Mouse (Mus musculus) cerebellum, postnatal 10 days (tissue): ENCODE measurements around the gene Kdm2a.

Source experiments
- DNase-seq, 2 experiments: peaks; one replicate each; pipeline ENCODE4 v3.0.0; 2021; ENCODE audit warnings: mixed read lengths in 2 of 2

Gene Kdm2a

DNA sequence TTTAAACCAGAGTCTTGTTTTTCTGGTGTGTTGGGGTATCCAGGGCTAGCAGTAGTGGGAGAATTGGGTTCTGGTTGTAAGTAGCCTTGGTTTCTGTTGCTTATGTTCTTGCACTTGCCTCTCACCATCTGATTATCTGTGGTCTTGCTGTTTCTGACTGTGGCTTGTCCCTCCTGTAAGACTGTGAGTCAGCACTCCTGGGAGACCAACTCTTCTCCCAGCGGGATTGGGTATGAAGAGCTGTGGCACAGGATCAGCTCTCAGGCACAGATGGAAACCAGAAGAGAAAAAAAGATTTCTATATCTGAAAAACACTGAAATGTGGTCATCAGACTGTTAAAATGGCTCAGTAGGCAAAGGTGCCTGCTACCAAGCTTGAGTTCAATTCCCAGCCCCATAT, 16.5 kb upstream of the Kdm2a start:
- DNase-seq = no peak

DNA sequence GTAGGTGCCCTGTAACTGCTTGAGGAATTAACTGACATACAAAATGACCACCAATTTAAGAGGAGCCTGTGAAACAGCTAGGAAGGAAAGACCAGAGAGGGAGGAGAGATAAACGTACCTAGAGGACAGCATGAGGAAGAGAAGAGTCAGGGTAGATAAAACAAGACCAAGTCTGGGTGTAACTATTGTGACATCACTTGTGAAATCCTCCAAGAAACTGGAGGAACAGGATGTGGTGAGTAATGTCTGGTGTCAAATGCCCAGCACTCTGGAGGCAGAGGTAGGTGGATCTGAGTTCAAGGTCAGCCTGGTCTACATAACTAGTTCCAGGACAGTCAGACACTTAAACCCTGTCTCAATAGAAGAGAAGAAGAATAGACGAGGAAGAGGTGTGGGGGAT, 11.0 kb upstream of the Kdm2a start:
- DNase-seq = no peak

DNA sequence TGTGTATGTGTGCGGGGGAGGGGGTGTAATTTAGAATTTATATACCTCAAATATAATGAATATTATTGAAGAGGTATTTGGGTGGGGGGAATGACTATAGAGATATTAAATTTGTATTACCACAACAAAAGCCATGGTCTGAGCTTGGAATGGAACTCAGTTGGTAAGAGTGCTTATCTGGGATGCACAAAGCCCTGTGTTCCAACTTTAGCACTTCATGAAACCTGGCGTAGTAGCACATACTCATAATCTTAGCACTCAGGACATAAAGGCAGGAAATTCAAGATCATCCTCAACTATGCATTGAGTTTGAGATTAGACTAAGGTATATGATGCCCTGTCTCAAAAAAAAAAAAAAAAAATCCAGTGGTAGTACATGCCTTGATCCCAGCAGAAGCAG, 6.8 kb upstream of the Kdm2a start:
- DNase-seq = no peak

DNA sequence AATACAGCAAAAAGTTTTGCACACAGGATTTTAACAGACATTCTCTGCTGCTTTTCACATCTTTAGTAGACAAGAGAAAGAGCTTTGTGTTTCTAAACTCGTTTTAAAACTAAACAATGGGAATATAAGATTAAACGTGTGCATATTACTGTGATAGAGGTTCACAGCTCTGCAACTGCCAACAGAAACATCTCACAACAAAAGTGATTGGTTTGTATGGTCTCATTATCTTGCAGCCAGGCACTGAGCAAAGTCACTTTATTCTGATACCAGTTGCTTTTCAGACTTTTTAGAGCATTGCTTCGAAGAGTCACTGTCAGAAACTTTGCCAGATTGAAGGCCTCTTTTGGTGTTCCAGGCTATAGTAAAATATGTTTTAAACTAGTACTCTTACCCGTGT, 874 bp upstream of the Kdm2a start:
- no peak for DNase-seq

DNA sequence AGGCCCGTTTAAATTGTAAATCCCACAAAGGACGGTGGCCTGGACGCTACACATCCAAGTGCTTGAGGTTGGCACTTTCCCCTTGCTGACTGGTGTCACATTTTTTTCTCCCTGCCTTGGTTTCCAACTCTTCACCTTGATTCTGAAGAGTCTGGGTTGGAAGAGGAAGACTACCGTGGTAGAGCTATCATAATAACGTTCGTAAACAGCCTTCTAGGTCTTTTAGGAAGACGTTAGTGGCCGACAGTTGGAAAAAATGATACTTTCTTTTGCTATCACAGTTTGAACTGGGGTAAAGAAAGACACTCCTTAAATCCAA, 504 bp upstream of the Kdm2a start:
- DNase-seq = no peak

DNA sequence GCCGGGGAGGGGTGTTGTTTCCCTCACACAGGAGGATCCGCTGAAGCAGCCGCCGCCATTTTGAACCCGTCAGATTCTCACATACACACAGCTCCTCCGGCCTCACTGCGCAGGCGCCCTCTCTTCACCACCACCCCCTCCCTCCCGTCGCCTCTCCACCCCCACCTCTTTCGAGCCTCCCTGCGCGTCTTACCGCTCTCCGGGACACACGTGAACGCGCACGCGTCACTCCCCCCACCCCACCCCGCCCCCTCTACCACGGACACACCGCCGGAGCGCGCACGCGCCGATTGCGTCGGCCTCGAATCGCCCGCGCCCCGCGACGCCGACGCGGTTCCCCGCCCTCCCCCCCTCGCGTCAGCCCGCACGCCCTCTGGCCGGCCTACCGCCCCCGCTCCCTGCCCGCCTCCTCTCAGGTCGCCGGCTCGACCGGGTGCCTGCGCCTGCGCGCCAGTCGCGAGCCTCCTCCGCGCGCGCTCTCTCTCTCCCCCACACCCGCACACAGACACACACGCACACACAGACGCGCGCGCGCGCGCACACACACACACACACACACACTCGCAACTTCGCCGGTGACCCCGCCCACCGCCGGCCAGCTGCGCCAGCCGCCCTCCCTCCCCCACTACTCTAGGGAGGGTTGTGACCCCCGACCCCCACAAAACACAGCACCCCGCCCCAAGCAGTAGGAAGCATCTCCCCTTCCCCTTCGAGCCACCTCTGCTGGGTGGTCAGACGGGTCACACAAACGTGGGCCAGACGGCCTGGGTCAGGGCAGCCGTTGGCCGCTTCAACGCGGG, 887 bp downstream of the Kdm2a start:
- peak; percentile 98 to 99 for DNase-seq

DNA sequence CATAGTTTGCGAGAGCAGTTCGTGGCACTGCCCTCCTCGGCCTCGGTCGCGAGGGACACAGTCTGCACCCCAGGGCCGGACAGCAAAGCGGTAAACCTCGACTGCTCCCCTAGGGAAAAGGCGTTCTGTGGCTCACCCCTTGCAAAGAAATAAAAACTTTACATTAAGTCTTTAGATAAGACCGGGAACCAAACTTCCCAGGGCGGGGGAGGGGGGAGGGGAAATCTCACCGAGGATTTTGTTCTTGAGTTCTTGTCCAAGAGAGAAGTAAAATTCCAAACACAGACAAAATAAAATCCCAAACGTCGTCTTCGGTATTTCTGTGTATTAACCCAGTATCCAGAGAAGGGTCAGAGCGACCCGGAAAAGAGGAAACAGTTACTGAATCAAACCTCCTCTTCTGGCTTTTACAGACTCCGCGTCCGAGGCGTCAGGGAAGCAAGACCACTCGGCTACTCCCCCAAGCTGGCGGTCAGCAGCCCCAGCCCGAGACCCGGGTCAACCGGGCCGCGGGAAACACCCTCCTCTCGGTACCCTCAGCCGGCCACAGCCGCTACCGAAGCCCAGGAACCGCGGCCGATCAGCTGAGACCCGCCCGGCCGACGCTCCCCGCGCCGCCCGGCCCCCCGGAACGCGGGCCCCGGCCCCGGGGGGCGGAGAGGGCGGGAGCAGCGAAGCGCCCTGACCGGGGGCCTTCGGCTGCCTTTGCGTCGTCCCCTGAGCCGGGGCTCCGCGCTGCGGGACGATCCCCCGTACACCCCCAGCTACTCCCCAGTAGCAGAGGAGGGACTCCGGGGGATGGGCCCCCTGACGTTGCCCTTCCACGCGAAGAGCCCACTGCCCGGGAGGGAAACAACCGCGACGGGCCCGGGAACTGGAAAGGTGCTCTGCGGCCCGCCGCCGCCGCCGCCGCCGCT, 1.7 kb downstream of the Kdm2a start:
- peak; percentile 59 to 67 for DNase-seq

DNA sequence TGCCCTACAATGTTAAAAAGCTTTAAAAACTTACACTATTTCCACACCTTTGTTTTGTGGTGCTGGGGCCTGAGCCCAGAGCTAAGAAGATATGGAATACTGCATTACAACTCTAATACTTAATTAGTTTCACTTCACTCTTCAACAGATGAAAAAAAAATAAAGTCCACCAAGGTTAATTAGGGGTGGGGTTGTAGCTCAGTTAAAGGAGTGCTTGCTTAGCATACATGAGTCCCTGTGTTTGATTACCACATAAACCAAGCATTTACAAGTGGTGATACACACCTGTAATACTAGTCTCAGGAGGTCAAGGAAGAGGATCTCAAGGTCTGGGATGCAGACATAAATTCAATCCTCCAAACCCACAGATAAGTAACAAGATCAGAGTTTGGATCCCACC, 10.8 kb downstream of the Kdm2a start:
- no peak for DNase-seq

DNA sequence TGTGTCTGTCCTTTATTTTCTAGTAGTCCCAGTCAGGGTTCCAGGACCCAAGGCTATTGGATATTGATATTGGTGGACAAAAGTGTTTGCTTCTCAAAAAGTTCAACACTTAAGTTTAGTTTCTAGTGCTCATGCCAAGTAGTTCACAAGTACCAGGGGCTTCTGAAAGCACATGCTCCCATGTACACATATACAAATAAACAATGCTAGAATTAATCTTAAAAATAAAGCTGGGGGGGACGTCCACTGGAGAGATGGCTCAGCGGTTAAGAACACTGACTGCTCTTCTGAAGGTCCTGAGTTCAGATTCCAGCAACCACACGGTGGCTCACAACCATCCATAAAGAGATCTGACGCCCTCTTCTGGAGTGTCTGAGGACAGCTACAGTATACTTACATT, 13.1 kb downstream of the Kdm2a start:
- DNase-seq = no peak

DNA sequence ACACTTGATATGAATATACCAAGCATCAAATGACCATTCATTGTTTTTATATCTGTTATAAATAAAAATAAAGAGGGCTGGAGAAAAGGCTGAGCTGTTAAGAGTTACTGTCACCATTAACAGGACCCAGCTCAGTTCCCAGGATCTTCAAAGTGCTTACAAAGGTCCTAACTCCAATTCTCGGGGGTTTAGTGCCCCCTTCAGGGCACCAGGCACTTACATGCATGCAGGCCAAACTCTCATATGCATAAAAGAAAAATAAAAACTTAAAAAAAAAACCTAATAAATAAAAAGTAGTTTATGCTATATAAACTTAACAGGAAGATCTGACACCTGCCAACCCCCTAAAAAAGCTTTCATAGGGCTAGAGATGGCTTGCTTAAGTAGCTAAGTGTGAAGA, 13.8 kb downstream of the Kdm2a start:
- DNase-seq = no peak

DNA sequence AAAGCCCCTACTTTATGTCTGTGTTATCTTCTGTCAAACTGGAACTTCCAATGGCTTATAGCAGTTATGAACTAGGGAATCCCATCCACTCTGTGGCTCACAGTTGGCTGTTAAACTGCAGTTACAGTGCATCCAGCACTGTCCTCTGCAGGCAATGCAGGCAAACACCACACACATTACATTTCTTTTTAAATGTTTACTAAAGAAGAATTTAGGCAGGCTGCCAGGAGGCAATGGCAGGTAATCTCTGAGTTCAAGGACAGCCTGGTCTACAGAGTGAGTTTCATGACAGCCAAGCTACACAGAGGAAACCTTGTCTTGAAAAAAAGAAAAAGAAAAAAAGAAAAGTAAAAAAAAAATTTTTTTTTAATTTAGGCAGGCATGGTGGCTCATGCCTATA, 14.8 kb downstream of the Kdm2a start:
- DNase-seq = peak in 1 of 2 experiments; percentile 23

DNA sequence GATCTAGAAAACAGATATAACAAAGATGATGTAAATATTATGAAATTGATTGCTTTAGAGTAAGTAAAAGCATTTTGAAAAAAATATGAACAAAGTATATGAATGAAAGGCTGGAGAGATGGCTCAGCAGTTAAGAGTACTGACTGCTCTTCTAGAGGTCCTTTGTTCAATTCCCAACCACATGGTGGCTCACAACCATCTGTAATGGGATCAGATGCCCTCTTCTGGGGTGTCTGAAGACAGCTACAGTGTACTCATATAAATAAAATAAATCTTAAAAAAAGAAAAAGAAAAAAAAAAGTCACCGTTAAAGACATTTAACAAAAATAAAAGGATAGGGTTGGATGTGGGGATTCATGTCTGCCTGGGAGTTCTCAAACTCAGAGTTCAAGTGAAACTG, 15.8 kb downstream of the Kdm2a start:
- DNase-seq = peak in 1 of 2 experiments; percentile 21

DNA sequence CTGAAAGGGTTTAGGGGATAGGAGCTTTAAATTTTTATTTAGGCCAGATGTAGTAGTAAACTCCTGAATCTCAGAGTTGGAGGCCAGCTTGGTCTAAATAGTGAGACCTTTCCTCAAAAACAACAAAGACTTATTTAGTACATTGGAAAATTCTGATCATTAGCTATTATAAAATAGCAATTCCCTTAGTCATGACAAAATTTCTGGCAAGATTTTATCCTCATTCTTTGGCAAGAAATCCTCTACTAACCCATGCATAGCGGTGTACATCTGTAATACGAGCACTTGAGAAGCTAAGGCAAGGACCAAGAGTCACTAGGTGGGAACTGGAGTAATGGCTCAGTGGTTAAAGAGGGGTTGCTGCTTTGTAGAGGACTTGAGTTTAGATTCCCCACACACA, 27.4 kb downstream of the Kdm2a start:
- no peak for DNase-seq

DNA sequence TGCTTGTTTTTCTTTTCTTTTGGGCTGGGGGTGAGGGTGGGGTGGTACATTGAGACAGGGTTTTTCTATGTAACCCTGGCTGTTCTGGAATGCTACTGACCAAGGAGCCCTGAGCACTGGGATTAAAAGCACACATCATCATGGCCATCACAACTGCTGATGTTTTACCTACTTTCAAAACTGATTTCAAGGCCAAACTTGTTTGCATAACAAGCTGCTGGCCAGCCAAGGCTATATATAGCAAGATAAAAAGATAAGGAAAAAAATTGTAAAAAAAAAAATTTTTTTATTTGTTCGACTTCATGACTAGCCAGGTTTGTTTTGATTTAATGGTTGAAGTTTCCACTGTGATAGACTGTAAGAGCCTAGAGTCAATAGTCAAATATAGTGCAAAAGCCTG, 27.8 kb downstream of the Kdm2a start:
- DNase-seq = no peak

DNA sequence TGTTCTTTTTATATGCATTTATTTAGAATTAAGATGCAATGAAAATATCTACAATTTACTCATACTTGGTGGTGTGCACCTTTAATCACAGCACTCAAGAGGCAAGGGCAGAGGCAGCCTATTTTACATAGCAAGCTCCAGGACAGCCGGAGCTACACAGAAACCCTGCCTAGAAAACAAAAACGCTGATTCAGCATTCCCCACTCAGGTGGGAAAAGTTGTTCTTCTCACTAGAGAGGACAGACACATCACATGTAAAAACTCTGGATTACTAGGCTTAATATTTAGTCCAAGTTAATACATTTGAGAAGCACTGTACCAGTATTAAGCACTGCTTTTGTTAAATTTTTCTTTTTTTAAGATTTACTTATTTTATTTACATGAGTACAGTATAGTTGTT, 48.6 kb downstream of the Kdm2a start:
- DNase-seq = no peak

DNA sequence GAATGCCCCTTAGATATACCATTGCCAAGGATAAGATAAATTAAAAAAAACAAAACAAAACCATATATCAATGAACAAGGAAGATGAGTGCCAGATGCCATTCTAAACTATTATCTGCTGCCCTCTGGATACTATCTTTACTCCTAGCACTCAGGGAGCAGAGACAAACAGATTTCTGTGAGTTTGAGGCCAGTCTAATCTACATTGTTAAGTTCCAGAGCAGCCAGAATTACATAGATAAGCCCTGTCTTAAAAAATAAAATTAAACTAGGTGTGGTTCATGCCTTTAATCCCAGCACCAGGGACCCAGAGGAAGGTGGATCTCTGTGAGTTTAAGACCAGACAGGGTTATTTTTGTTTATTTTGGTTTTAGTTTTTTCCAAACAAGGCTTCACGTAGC, 51.6 kb downstream of the Kdm2a start:
- no peak for DNase-seq

DNA sequence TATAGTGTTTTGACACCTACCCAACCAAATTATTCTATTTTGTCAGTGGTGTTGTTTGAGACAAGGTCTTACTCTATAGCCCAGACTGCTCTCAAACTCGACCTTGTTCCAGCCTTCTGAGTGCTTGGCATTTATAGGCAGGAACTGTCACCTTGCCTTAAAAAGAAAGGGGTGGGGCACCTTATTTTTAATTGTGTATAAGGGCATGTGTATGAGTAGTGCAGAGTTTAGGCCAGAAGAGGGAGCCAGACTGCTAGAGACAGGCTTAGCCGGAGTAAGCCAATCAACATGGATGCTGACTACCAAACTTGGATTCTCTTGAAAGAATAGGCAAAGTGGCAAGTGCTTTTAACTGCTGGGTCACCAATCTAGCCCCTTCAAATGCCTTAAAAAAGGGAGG, 59.9 kb downstream of the Kdm2a start:
- peak; percentile 77 to 83 for DNase-seq

DNA sequence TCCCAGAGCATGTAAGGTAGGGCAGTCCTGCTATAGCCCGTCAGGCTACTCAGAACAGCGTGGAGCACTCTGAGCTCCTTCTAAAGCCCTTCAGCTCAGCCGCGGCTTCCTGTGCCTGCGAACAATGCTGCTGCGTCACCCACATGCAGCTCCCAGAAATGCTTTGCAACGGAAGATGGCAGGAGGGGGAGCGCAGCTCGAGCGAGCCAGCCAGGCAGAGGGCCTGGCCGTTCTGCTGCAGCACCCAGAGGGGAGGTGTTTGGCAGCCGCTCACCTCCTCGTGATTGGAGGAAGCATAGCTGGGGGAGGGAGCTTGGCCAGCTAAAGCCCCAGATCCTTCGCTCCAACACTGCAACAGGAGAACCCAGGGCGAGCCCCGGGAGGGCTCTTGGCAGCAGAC, 64.3 kb downstream of the Kdm2a start:
- peak; percentile 95 to 97 for DNase-seq

DNA sequence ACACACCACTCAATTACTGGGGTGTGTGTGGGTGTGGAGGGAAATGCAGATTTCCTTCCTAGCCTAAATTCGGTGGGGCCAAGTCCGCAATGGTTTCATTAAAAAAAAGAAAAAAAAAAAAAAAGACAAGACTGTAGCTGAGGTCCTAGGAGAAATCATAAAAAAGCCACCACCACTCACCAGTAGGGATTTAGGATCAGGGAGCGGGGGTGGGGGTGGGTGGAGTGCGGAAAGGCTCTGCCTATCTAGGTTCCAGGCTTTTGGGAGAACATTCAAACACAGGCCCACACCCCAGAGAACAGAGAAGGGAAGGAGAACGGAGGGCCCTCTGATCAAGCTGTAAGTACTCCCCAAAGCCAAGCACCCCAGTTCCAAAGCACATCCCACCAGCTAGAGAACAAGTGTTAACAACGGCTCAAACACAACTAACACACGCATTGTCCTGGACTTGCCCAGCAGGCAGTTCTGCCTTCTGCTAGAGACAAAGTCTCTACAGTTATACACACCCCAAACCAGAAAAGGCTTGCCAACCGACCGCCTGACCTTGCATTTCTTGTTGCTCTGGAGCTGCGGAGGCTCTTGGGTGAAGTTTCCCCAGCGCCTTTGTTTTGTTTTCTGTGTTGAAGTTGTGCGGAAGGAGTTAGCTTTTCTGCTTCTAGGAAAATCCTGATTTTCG, 64.8 kb downstream of the Kdm2a start:
- no peak for DNase-seq

DNA sequence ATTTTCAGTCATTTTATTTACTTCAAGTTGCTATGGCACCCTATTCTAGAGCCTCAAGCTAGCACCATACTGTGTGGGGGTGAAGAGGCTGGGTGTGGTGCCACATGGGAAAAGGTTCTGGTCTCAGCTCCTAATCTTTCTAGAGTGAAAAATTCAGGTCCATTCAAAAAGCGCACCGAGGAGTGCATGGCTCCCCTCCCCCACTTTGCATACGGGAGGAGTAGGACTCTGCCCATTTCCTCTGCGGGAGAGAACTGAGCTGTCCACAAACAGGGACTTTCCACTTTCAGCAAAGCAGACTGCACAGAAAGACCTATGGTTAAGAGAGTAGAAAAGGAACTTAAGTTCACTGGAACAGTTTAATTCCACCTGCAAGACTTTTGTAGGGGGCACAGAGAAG, 65.4 kb downstream of the Kdm2a start:
- DNase-seq = peak; percentile 68 to 71

DNA sequence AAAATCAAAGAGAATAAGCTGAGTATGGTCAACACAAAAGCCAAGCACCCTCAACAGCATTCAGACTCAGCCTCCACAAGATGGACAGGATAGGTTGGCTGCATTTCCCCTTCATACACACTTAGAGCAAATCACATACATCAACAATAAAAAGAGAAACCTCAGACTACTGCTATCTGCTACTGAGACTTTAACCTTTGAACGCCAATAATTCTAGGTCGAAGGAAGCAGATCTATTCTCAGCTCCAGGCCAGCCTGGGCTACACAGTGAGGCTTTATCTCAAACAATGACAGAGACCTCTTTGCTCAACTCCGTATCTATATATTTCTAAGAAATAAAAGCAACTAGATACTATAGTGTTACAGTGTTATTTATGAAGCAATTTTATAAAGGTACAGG, 66.8 kb downstream of the Kdm2a start:
- no peak for DNase-seq

DNA sequence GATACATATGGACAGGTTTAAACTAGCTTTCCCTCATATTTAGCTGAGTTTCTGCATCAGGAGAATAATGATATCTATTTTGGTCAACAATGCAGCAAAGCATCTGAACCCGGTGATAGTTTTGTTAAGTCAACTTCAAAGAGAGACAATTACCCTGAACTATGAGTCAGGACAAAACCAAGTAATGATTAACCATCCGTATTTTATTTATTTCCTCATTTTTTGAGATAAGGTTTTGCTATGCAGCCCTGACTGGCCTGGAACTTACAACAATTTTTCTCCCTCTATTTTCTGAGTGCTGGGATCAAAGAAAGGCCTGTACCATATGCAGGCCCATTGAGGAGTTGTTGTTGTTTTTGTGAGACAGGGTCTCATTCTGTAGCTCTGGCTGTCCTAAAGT, 67.5 kb downstream of the Kdm2a start:
- no peak for DNase-seq

DNA sequence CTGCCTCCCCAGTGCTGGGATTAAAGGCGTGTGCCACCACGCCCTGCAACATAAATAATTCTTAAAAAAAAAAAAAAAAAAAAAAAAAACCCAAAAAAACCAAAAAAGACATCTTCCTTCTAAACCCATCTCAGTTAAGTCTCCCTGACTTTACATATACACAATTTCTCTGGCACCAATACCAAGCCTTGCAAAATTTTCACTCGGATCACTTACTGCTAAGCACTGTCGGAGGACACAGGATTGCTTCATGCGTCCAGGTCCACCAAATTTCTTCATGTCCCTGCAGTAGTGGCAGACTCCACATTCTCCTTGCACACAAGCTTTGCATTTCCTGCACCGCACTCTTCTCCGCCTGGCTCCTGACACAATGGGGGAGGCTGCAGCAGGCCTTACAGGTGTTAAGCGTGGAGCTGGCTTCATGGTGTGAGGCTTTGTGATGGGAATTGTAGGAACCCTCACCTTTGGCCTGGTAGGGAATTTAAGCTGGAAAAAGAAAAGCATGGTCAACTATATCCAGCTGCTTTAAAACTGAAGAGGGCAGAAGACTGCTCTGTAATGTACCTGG, 69.3 kb downstream of the Kdm2a start:
- DNase-seq = no peak
